Comparison of ENCODE assay signal across 22 mouse cellular contexts in the genomic region with DNA sequence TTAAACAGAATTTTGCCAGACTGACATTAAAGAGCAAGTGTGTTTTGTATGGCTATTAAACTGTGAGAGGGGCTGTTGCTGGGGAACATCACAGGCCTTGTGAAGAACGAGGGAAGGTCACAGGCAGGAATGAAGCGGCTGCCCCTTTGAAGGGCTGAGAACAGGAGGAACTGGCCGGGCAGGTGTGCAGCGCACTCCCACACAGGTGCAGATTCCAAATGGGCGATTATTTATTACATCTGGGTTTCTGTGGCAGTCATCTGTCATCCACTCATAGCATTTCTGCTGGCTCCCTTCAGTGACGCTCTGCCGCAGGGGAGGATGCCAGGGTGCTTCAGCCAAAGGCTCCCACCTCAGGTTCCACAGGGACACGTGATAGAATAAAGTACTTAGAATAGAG.
DNase-seq lines count a peak whose midpoint lies in the region; ATAC-seq and TF ChIP-seq lines count a peak whose summit lies in the region.
"Had no signal": no experiment of that assay in that cellular context is flagged by ENCODE, and none has a peak within 500 bp of the region (broad histone marks: within the 10 kb centered on the region; RNA-seq: fewer than 3 reads in every experiment).

No protein-coding gene starts in this region.

- H3K4me3 ChIP-seq in kidney, embryonic 14.5 days (ENCODE audit: low read length) = no peak overlapping the region
- H3K4me3 ChIP-seq in testis, adult 2 months (ENCODE audit: control insufficient read depth, low read depth, low read length) = peak overlapping the region; percentile 28
- H3K4me3 ChIP-seq in intestine, embryonic 15.5 days (replicated peaks) = no peak overlapping the region
- no peak overlapping the region for H3K4me3 ChIP-seq in stomach, embryonic 15.5 days (replicated peaks)
- H3K4me3 ChIP-seq: forebrain, embryonic 10.5 days; heart, embryonic 15.5 days; limb, embryonic 12.5 days; liver, embryonic 12.5 days; midbrain, embryonic 13.5 days had no signal

- H3K36me3 ChIP-seq in kidney, embryonic 14.5 days (ENCODE audit: control insufficient read depth, insufficient read depth, low read length) = no peaks in the 10 kb centered on the region
- no peaks in the 10 kb centered on the region for H3K36me3 ChIP-seq in testis, adult 2 months (ENCODE audit: control insufficient read depth, insufficient read depth, low read length)
- H3K36me3 ChIP-seq in intestine, embryonic 15.5 days = no peaks in the 10 kb centered on the region
- H3K36me3 ChIP-seq in stomach, embryonic 15.5 days = no peaks in the 10 kb centered on the region
- H3K36me3 ChIP-seq: forebrain, embryonic 10.5 days; heart, embryonic 15.5 days; liver, embryonic 12.5 days; midbrain, embryonic 13.5 days had no signal

- WGBS in kidney, embryonic 14.5 days = 66% methylated on average over 8 of the region's 8 CpGs
- WGBS in intestine, embryonic 15.5 days = 49% methylated on average over 8 of the region's 8 CpGs
- 63% methylated on average over 8 of the region's 8 CpGs for WGBS in stomach, embryonic 15.5 days

- no peaks in the 10 kb centered on the region for H3K9me3 ChIP-seq in kidney, embryonic 14.5 days (ENCODE audit: control insufficient read depth, low read length)
- H3K9me3 ChIP-seq in intestine, embryonic 15.5 days = no peaks in the 10 kb centered on the region
- no peaks in the 10 kb centered on the region for H3K9me3 ChIP-seq in stomach, embryonic 15.5 days
- H3K9me3 ChIP-seq: forebrain, embryonic 10.5 days; heart, embryonic 15.5 days; liver, embryonic 12.5 days; midbrain, embryonic 13.5 days had no signal

- no peak for TF ChIP-seq CTCF in testis, adult 2 months (IDR thresholded peaks at IDR 0.05; ENCODE audit: control insufficient read depth, insufficient read depth, insufficient replicate concordance, low read depth, low read length)

- H3K4me1 ChIP-seq in kidney, embryonic 14.5 days (ENCODE audit: control insufficient read depth, insufficient read depth, low read length) = peaks cover 12% of the 10 kb centered on the region
- H3K4me1 ChIP-seq in testis, adult 2 months (ENCODE audit: control insufficient read depth, insufficient read depth, low read length) = no peaks in the 10 kb centered on the region
- H3K4me1 ChIP-seq in intestine, embryonic 15.5 days (replicated peaks) = 0 out of 2 replicates have a peak, but pooled peaks cover 7% of the 10 kb centered on the region
- H3K4me1 ChIP-seq in stomach, embryonic 15.5 days = peaks cover 9% of the 10 kb centered on the region; the same call in 1 of the 2 replicates
- H3K4me1 ChIP-seq: heart, embryonic 15.5 days; liver, embryonic 12.5 days; midbrain, embryonic 13.5 days had no signal

- no peaks in the 10 kb centered on the region for H3K27me3 ChIP-seq in kidney, embryonic 14.5 days (ENCODE audit: control insufficient read depth, insufficient read depth, low read length)
- no peaks in the 10 kb centered on the region for H3K27me3 ChIP-seq in testis, adult 2 months (ENCODE audit: control insufficient read depth, insufficient read depth, low read length)
- H3K27me3 ChIP-seq in intestine, embryonic 15.5 days (replicated peaks) = no peaks in the 10 kb centered on the region
- H3K27me3 ChIP-seq in stomach, embryonic 15.5 days (replicated peaks) = no peaks in the 10 kb centered on the region
- H3K27me3 ChIP-seq: heart, embryonic 15.5 days; liver, embryonic 12.5 days had no signal

- no peak overlapping the region for H3K9ac ChIP-seq in kidney, embryonic 14.5 days (ENCODE audit: low read depth, low read length)
- no peak overlapping the region for H3K9ac ChIP-seq in intestine, embryonic 15.5 days
- H3K9ac ChIP-seq in stomach, embryonic 15.5 days = no peak overlapping the region
- H3K9ac ChIP-seq: forebrain, postnatal 0 days; heart, embryonic 15.5 days; hindbrain, embryonic 14.5 days; limb, embryonic 12.5 days; liver, embryonic 12.5 days; midbrain, embryonic 13.5 days had no signal

- no peak for TF ChIP-seq POLR2A in testis, adult 2 months (IDR thresholded peaks at IDR 0.05; ENCODE audit: control insufficient read depth, low read depth, low read length)

- intact Hi-C loops in gastrocnemius, postnatal 36 days (cut with DNase I) = no loop called here

- peak; percentile 10 for DNase-seq in kidney, adult 9 months
- DNase-seq in testis, postnatal 10 days (ENCODE audit: low spot score) = no peak
- DNase-seq in gastrocnemius, postnatal 36 days = no peak
- no peak for DNase-seq in right cerebral cortex, postnatal 10 days (ENCODE audit: low spot score in 2 of 2)
- DNase-seq: adrenal gland, postnatal 14 days; cerebellum, adult 2 months; forebrain, postnatal 0 days; gastrocnemius, postnatal 14 days; heart, postnatal 4 days; lung, adult 18-20 months; retina, postnatal 1 day had no signal

- no peak for ATAC-seq in kidney, embryonic 14.5 days (ENCODE audit: low FRiP score, low TSS enrichment)
- ATAC-seq in intestine, embryonic 15.5 days = peak; percentile 66
- ATAC-seq in stomach, embryonic 15.5 days (ENCODE audit: insufficient read depth, low FRiP score, low read depth) = peak; percentile 35; the same call in 1 of the 2 replicates
- ATAC-seq: CD4-positive, CD25-positive, alpha-beta regulatory T cell, adult 4 months; forebrain, postnatal 0 days; liver, embryonic 12.5 days; midbrain, embryonic 13.5 days had no signal

- no peak overlapping the region for H3K4me2 ChIP-seq in kidney, embryonic 14.5 days (replicated peaks; ENCODE audit: low read depth, low read length)
- no peak overlapping the region for H3K4me2 ChIP-seq in intestine, embryonic 15.5 days (replicated peaks)
- H3K4me2 ChIP-seq in stomach, embryonic 15.5 days = no peak overlapping the region
- H3K4me2 ChIP-seq: heart, embryonic 15.5 days; hindbrain, embryonic 14.5 days; limb, embryonic 12.5 days; liver, embryonic 12.5 days; midbrain, embryonic 13.5 days had no signal

- H3K27ac ChIP-seq in kidney, embryonic 14.5 days (ENCODE audit: low read depth, low read length) = no peak overlapping the region
- H3K27ac ChIP-seq in testis, adult 2 months (ENCODE audit: control insufficient read depth, insufficient read depth, low read depth, low read length) = no peak overlapping the region
- H3K27ac ChIP-seq in intestine, embryonic 15.5 days = no peak overlapping the region
- peak overlapping the region; percentile 4; the same call in 1 of the 2 replicates for H3K27ac ChIP-seq in stomach, embryonic 15.5 days
- H3K27ac ChIP-seq: forebrain, embryonic 10.5 days; heart, embryonic 15.5 days; hindbrain, embryonic 14.5 days; limb, embryonic 12.5 days; liver, embryonic 12.5 days; midbrain, embryonic 13.5 days had no signal
